Mouse (Mus musculus): ENCODE measurements around the gene Ltbp1. TPM values are rescaled to one million over a fixed set of nuclear protein-coding genes. Genes with fewer than 3 reads are reported as not detected.

Gene Ltbp1
- total RNA-seq, 4 experiments from 2014 or later = 35.7 to 46.0 (median 42.1) TPM

- no peak for DNase-seq (ENCODE audit: low spot score)
Observed at GRCm38 (mm10) chr17:75056631-75057030, 51.3 kb downstream of the Ltbp1 start.

GRCm38 (mm10) chr17:75066340-75066739, 61.0 kb downstream of the Ltbp1 start:
- no peak for DNase-seq (ENCODE audit: low spot score)

GRCm38 (mm10) chr17:75067314-75067713, 61.9 kb downstream of the Ltbp1 start:
- no peak for DNase-seq (ENCODE audit: low spot score)

- no peak for DNase-seq (ENCODE audit: low spot score)
Observed at GRCm38 (mm10) chr17:75069232-75069631, 63.9 kb downstream of the Ltbp1 start.

GRCm38 (mm10) chr17:75071174-75071573, 65.8 kb downstream of the Ltbp1 start:
- no peak for DNase-seq (ENCODE audit: low spot score)

- DNase-seq (ENCODE audit: low spot score) = peak; percentile 64
Observed at GRCm38 (mm10) chr17:75071749-75072148, 66.4 kb downstream of the Ltbp1 start.

GRCm38 (mm10) chr17:75073887-75074286, 68.5 kb downstream of the Ltbp1 start:
- peak; percentile 46 for DNase-seq (ENCODE audit: low spot score)

GRCm38 (mm10) chr17:75074978-75075699, 69.8 kb downstream of the Ltbp1 start:
- DNase-seq (ENCODE audit: low spot score) = no peak

GRCm38 (mm10) chr17:75081401-75081800, 76.0 kb downstream of the Ltbp1 start:
- DNase-seq (ENCODE audit: low spot score) = no peak

GRCm38 (mm10) chr17:75082449-75082848, 77.1 kb downstream of the Ltbp1 start:
- no peak for DNase-seq (ENCODE audit: low spot score)

GRCm38 (mm10) chr17:75087296-75087941, 82.1 kb downstream of the Ltbp1 start:
- peak; percentile 62 for DNase-seq (ENCODE audit: low spot score)

GRCm38 (mm10) chr17:75088232-75088631, 82.9 kb downstream of the Ltbp1 start:
- DNase-seq (ENCODE audit: low spot score) = no peak

- no peak for DNase-seq (ENCODE audit: low spot score)
Observed at GRCm38 (mm10) chr17:75088727-75089126, 83.4 kb downstream of the Ltbp1 start.

- DNase-seq (ENCODE audit: low spot score) = no peak
Observed at GRCm38 (mm10) chr17:75090556-75090955, 85.2 kb downstream of the Ltbp1 start.

- DNase-seq (ENCODE audit: low spot score) = no peak
Observed at GRCm38 (mm10) chr17:75093563-75093962, 88.2 kb downstream of the Ltbp1 start.

GRCm38 (mm10) chr17:75094591-75094990, 89.2 kb downstream of the Ltbp1 start:
- DNase-seq (ENCODE audit: low spot score) = no peak

- DNase-seq (ENCODE audit: low spot score) = no peak
Observed at GRCm38 (mm10) chr17:75096727-75097126, 91.4 kb downstream of the Ltbp1 start.

- no peak for DNase-seq (ENCODE audit: low spot score)
Observed at GRCm38 (mm10) chr17:75097367-75097766, 92.0 kb downstream of the Ltbp1 start.

- no peak for DNase-seq (ENCODE audit: low spot score)
Observed at GRCm38 (mm10) chr17:75101215-75101614, 95.8 kb downstream of the Ltbp1 start.

- no peak for DNase-seq (ENCODE audit: low spot score)
Observed at GRCm38 (mm10) chr17:75101994-75102393, 96.6 kb downstream of the Ltbp1 start.

GRCm38 (mm10) chr17:75107412-75107811, 102.0 kb downstream of the Ltbp1 start:
- DNase-seq (ENCODE audit: low spot score) = no peak

- no peak for DNase-seq (ENCODE audit: low spot score)
Observed at GRCm38 (mm10) chr17:75107879-75108278, 102.5 kb downstream of the Ltbp1 start.

GRCm38 (mm10) chr17:75109081-75109716, 103.8 kb downstream of the Ltbp1 start:
- no peak for DNase-seq (ENCODE audit: low spot score)

All from heart, adult 8-10 months (tissue).